Mouse (Mus musculus) spleen, adult 2 months (tissue): ENCODE results near the gene Fam98c. TPM values are rescaled to one million over a fixed set of nuclear protein-coding genes. Genes with fewer than 3 reads are reported as not detected.
"Not testable (repeated sequence)": the region's sequence is repeated elsewhere in the genome, so short reads cannot be mapped to it uniquely, and the experiment has no call there.

Experiments
- DNase-seq, 2 experiments: peaks; one replicate each; pipeline versions ENCODE4 v3.0.0 to v3.0.0-alpha.2; 2012 to 2021; ENCODE audit warnings: low spot score in 2 of 2, low read depth in 1 of 2
- H3K27ac ChIP-seq: fragments of 200-500 bp; 2 replicates; pipeline ENCODE4 v1.5.1; 2012; ENCODE audit warnings: low read length, inconsistent platforms; ENCODE audit not compliant: insufficient read depth
- H3K27me3 ChIP-seq: fragments of 200-500 bp; 2 replicates; pipeline ENCODE4 v1.6.1; 2012; ENCODE audit warnings: mild to moderate bottlenecking, moderate library complexity, low read length, inconsistent platforms; ENCODE audit not compliant: control insufficient read depth, insufficient read depth
- H3K36me3 ChIP-seq: fragments of 200-500 bp; 2 replicates; pipeline ENCODE4 v1.6.1; 2012; ENCODE audit warnings: mild to moderate bottlenecking, low read length, inconsistent platforms; ENCODE audit not compliant: control insufficient read depth, insufficient read depth
- H3K4me1 ChIP-seq: fragments of 200-500 bp; 2 replicates; pipeline ENCODE4 v1.6.1; 2011; ENCODE audit warnings: inconsistent platforms; ENCODE audit not compliant: control insufficient read depth, insufficient read depth, insufficient read length
- H3K4me3 ChIP-seq: fragments of 200-500 bp; 2 replicates; pipeline ENCODE4 v1.5.1; 2011; ENCODE audit warnings: mild to moderate bottlenecking, inconsistent platforms; ENCODE audit not compliant: insufficient read depth, insufficient read length; ENCODE audit errors: extremely low read depth
- CTCF ChIP-seq: fragments of 200-500 bp; IDR thresholded peaks from 2 replicates; pipeline ENCODE4 v1.5.1; 2011; ENCODE audit warnings: mild to moderate bottlenecking, inconsistent platforms; ENCODE audit not compliant: insufficient read depth, insufficient read length, insufficient replicate concordance; ENCODE audit errors: extremely low read depth
- POLR2A ChIP-seq: fragments of 200-500 bp; IDR thresholded peaks from 2 replicates; pipeline ENCODE4 v1.6.1; 2011; ENCODE audit warnings: low read depth, low read length, inconsistent platforms
- WGBS: fragments of 180-500 bp; shearing (Covaris S2); methylation state at CpG from one replicate; pipeline ENCODE4 v1.1.7; 2018; 5-methylcytosine and 5-hydroxymethylcytosine counted together
- polyA plus RNA-seq: library from polyadenylated mRNA; depleted of rRNA; stranded (reverse); fragments of >200 nt; gene quantifications from 2 replicates; pipeline ENCODE4 v1.2.3, GENCODE M21; 2012; rRNA removed

Fam98c gene
- polyA plus RNA-seq = 40.3 and 44.4 TPM in 2 replicates

DNA sequence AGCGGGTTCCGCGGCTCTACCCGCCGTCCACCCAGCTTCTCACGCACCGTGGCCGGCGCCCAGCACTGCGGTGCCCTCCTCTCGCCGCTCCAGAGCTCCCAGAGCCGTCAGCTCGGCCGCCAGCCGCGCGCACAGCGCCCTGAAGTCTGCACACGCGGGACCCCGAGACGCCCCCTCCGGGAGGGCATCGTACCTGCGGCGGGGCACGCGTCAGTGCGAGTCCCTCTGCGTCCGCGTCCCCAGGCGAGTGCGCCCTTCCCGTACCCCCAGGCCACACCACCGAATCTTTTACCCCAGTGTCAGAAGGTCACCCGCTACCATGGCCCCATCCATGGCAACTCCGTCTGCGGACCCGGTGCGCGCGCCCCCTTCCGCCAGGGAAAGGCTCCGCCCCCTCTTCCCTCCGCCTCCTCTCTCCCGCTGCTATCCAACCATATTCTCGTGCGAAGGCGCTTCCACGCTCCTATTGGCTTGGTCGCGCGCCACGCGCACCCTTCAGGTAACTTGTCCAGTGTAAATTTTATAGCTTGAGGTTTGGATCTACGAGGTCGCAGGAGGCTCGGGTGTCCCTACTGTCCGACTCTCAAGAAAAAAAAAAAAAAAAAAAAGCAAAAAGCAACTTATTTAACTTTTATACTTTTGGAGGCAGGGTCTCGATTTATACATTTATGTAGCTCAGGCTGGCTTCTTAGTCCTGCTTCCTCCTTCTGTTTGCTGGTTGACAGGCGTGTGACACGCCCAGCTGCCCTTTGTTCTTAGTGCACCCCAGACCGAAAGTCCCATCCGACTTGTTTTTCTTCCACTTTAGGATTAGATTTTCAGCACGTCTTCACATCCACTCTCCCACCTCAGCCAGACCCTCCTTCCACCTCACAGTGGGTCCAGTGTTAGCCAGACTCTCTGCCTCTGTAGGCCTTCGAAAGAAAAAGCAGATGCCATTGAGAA is at the start of gene Fam98c:
Gene Fam98c (minus strand): TSS at position 397 of the 945 bp plus-strand sequence.
- Histone ChIP-seq H3K4me3 (peak within 1 kb of the TSS; percentile 89), H3K27me3 (no peaks in the 10 kb centered on the region), H3K4me1 (peaks cover 6% of the 10 kb centered on the region), H3K27ac (peak within 1 kb of the TSS; percentile 83), H3K36me3 (peaks cover 5% of the 10 kb centered on the region; the same call in 1 of the 2 replicates)
- no peak for TF ChIP-seq POLR2A
- TF ChIP-seq CTCF = no peak
- 1% methylated on average over 66 of the region's 68 CpGs for WGBS
- DNase-seq = peak in 1 of 2 experiments; percentile 71

DNA sequence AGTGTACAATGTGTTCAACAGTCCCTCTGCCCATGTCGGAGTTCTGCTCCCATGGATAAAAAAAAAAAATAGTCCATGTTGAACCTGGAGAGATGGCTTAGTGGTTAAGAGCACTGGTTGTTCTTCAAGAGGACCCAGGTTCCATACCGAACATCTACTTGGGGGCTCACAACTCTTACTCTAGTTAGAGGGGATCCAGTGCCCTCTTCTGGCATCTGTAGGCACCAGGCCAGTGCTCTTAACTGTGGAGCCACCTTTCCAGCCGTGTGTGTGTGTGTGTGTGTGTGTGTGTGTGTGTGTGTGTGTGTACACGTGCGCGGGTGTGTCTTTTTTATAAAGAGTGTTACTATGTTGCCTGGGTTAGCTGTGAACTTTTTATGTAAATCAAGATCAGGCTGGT is 46.5 kb upstream of the Fam98c start:
- H3K27ac ChIP-seq = no peak overlapping the region
- TF ChIP-seq POLR2A = no peak
- no peak for TF ChIP-seq CTCF
- no peaks in the 10 kb centered on the region for H3K4me1 ChIP-seq
- no peaks in the 10 kb centered on the region for H3K36me3 ChIP-seq
- H3K4me3 ChIP-seq = no peak overlapping the region
- no peaks in the 10 kb centered on the region for H3K27me3 ChIP-seq
- no peak for DNase-seq
- WGBS = 48% methylated on average over 6 of the region's 6 CpGs

DNA sequence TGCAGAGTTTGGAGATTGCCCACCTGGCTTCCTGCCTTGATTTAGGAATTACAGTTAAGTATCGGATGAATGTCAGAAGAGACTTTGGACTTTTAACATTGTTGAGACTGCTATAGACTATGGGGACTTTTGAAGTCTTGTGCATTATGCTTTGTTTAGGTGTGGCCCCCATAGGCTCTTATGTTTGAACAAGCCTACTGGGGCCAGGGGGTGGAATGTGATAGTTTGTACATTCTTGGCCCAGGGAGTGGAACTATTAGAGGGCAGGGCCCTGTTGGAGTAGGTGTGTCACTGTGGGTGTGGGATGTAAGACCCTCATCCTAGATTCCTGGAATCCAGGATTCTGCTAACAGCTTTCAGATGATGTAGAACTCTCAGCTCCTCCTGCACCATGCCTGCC is 38.2 kb upstream of the Fam98c start:
- not testable (repeated sequence) for H3K4me3 ChIP-seq, H3K27ac ChIP-seq, H3K27me3 ChIP-seq, H3K36me3 ChIP-seq, DNase-seq, H3K4me1 ChIP-seq
- WGBS = 95% methylated on average over 1 of the region's 1 CpGs

DNA sequence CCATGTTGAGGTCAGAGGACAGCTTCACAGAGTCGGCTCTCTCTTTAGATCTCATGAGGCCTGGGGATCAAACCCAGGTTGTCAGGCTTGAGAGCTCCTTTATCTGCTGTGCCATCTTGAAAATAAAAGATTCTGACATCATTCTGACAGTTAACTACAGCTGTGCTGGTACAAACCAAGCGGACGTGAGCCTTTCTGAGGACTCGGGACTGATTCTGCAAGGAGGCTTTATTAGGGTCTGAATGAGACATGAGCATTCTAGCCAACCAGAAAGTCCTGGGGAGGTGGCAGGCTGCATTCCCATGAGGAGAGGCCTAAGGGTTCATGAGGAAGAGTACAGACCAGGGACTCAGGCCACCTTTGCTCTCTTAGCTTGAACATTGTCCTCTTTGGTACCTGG is 25.3 kb upstream of the Fam98c start:
- H3K4me1 ChIP-seq, H3K36me3 ChIP-seq, H3K4me3 ChIP-seq, DNase-seq, H3K27ac ChIP-seq, H3K27me3 ChIP-seq: not testable (repeated sequence)
- WGBS = 71% methylated on average over 4 of the region's 4 CpGs

DNA sequence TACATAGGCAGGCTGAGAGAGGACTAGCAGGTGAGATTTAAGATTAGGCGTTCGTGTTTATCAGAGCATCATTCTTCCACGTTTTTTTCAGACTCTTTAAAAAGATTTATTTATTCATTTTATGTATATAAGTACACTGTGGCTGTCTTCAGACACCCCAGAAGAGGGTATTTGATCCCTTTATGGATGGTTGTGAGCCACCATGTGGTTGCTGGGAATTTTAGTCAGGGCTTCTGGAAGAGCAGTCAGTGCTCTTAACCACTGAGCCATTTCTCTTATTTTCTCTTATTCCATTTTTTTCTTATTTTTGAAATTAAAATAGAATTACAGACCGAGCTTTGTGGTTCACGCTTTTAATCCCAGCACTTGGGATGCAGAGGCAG is 24.8 kb upstream of the Fam98c start:
- H3K27me3 ChIP-seq = no peaks in the 10 kb centered on the region
- peaks cover 6% of the 10 kb centered on the region for H3K36me3 ChIP-seq
- H3K4me1 ChIP-seq = peaks cover 9% of the 10 kb centered on the region; the same call in 1 of the 2 replicates
- H3K27ac ChIP-seq = peak overlapping the region; percentile 72
- no peak for DNase-seq
- TF ChIP-seq POLR2A = no peak
- no peak for TF ChIP-seq CTCF
- 40% methylated on average over 5 of the region's 5 CpGs for WGBS
- peak overlapping the region; percentile 65 for H3K4me3 ChIP-seq

DNA sequence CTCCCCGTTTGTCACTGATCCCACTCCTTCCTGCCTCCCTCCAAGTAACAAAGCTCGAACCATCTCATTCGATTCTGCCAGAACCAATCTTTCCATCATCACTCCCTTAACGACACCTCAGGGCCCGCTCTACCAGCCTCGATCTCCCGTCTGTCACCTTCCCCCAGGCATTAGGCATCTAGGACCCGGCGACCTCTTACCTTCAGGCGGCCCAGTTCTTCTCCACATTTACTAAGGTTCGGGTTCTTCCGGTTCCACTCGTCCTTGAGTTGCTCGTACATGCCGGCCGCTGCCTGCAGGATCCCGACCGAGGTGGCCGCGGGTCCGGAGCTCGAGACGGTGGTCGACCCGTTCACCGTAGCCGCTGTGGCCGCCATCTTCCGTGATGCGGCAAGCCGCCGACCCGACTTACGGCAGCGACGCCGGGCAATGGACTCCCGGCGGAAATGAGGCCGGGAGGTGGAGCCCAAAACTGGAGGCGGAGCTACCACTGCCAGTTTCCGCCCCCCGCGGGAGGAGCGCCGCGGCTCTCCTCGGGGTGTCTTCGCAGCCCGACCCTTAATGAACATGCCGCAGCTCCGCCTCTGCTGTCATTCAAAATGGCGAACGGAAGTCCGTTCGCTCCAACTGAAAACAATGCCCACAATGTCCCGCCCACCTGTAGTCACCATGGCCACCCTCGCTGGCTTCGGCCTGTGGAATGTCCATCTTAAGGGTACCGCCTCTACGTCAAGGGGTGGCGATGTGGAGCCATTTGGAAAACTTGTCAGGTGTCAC is 24.2 kb upstream of the Fam98c start, which contains the start of gene Psmd8:
Gene Psmd8 (minus strand): TSS at position 625 of the 777 bp plus-strand sequence.
- Histone ChIP-seq H3K36me3 (peaks cover 12% of the 10 kb centered on the region), H3K27ac (peak within 1 kb of the TSS; percentile 72), H3K27me3 (no peaks in the 10 kb centered on the region), H3K4me3 (peak within 1 kb of the TSS; percentile 68), H3K4me1 (peaks cover 9% of the 10 kb centered on the region; the same call in 1 of the 2 replicates)
- DNase-seq = peak; percentile 93 to 96
- WGBS = under 1% methylated on average over 62 of the region's 62 CpGs
- TF ChIP-seq CTCF (no peak), POLR2A (peak; percentile 91)
